Mouse (Mus musculus): Measurements from ENCODE around the gene Hoga1. TPM values are rescaled to one million over a fixed set of nuclear protein-coding genes. Genes with fewer than 3 reads are reported as not detected.

Hoga1 gene
- polyA plus RNA-seq, 1 experiment: not detected

GRCm38 (mm10) chr19:42034881-42035455, 10.4 kb upstream of the Hoga1 start:
- 57% methylated on average over 11 of the region's 11 CpGs for WGBS
- H3K27ac ChIP-seq (ENCODE audit: insufficient read depth, low read depth, low read length): no peak overlapping the region
- no peak overlapping the region for H3K4me3 ChIP-seq (ENCODE audit: insufficient read depth, low read depth, low read length)
- TF ChIP-seq POLR2A (IDR thresholded peaks at IDR 0.05; ENCODE audit: insufficient read depth, low read depth, low read length) (no peak), CTCF (IDR thresholded peaks at IDR 0.05; ENCODE audit: insufficient read depth, low read depth, low read length) (no peak)
- H3K4me1 ChIP-seq (ENCODE audit: control insufficient read depth, insufficient read depth, low read length): peaks cover 24% of the 10 kb centered on the region

- Histone ChIP-seq H3K4me3 (ENCODE audit: insufficient read depth, low read depth, low read length) (no peak within 1 kb of the TSS), H3K27ac (ENCODE audit: insufficient read depth, low read depth, low read length) (no peak within 1 kb of the TSS), H3K4me1 (ENCODE audit: control insufficient read depth, insufficient read depth, low read length) (peaks cover 24% of the 10 kb centered on the region)
- TF ChIP-seq POLR2A (IDR thresholded peaks at IDR 0.05; ENCODE audit: insufficient read depth, low read depth, low read length) (no peak), CTCF (IDR thresholded peaks at IDR 0.05; ENCODE audit: insufficient read depth, low read depth, low read length) (peak; percentile 64)
- 64% methylated on average over 19 of the region's 19 CpGs for WGBS
Observed at GRCm38 (mm10) chr19:42035456-42036248, 9.8 kb upstream of the Hoga1 start, which contains the start of gene Ankrd2. Gene Ankrd2 (plus strand): TSS chr19:42036000.

GRCm38 (mm10) chr19:42036357-42036756, 9.1 kb upstream of the Hoga1 start:
- Histone ChIP-seq H3K4me3 (ENCODE audit: insufficient read depth, low read depth, low read length) (no peak overlapping the region), H3K27ac (ENCODE audit: insufficient read depth, low read depth, low read length) (no peak overlapping the region), H3K4me1 (ENCODE audit: control insufficient read depth, insufficient read depth, low read length) (peaks cover 24% of the 10 kb centered on the region)
- no peak for TF ChIP-seq CTCF (IDR thresholded peaks at IDR 0.05; ENCODE audit: insufficient read depth, low read depth, low read length)
- no peak for TF ChIP-seq POLR2A (IDR thresholded peaks at IDR 0.05; ENCODE audit: insufficient read depth, low read depth, low read length)
- 56% methylated on average over 3 of the region's 3 CpGs for WGBS

- 83% methylated on average over 11 of the region's 11 CpGs for WGBS
- no peak overlapping the region for H3K27ac ChIP-seq (ENCODE audit: insufficient read depth, low read depth, low read length)
- peaks cover 24% of the 10 kb centered on the region for H3K4me1 ChIP-seq (ENCODE audit: control insufficient read depth, insufficient read depth, low read length)
- no peak overlapping the region for H3K4me3 ChIP-seq (ENCODE audit: insufficient read depth, low read depth, low read length)
- no peak for TF ChIP-seq CTCF (IDR thresholded peaks at IDR 0.05; ENCODE audit: insufficient read depth, low read depth, low read length)
- TF ChIP-seq POLR2A (IDR thresholded peaks at IDR 0.05; ENCODE audit: insufficient read depth, low read depth, low read length): no peak
Observed at GRCm38 (mm10) chr19:42037167-42037702, 8.2 kb upstream of the Hoga1 start.

- Histone ChIP-seq H3K4me3 (ENCODE audit: insufficient read depth, low read depth, low read length) (no peak overlapping the region), H3K27ac (ENCODE audit: insufficient read depth, low read depth, low read length) (no peak overlapping the region), H3K4me1 (ENCODE audit: control insufficient read depth, insufficient read depth, low read length) (peaks cover 24% of the 10 kb centered on the region)
- 90% methylated on average over 12 of the region's 12 CpGs for WGBS
- TF ChIP-seq CTCF (IDR thresholded peaks at IDR 0.05; ENCODE audit: insufficient read depth, low read depth, low read length) (no peak), POLR2A (IDR thresholded peaks at IDR 0.05; ENCODE audit: insufficient read depth, low read depth, low read length) (no peak)
Observed at GRCm38 (mm10) chr19:42038310-42038709, 7.1 kb upstream of the Hoga1 start.

GRCm38 (mm10) chr19:42043988-42044387, 1.4 kb upstream of the Hoga1 start:
- no peak overlapping the region for H3K27ac ChIP-seq (ENCODE audit: insufficient read depth, low read depth, low read length)
- 96% methylated on average over 6 of the region's 6 CpGs for WGBS
- TF ChIP-seq POLR2A (IDR thresholded peaks at IDR 0.05; ENCODE audit: insufficient read depth, low read depth, low read length): no peak
- no peak for TF ChIP-seq CTCF (IDR thresholded peaks at IDR 0.05; ENCODE audit: insufficient read depth, low read depth, low read length)
- 0 out of 2 replicates have a peak, but pooled peaks cover 6% of the 10 kb centered on the region for H3K4me1 ChIP-seq (ENCODE audit: control insufficient read depth, insufficient read depth, low read length)
- no peak overlapping the region for H3K4me3 ChIP-seq (ENCODE audit: insufficient read depth, low read depth, low read length)

GRCm38 (mm10) chr19:42050251-42050650, 4.8 kb downstream of the Hoga1 start:
- no peak overlapping the region for H3K4me3 ChIP-seq (ENCODE audit: insufficient read depth, low read depth, low read length)
- 0 out of 2 replicates have a peak, but pooled peaks cover 6% of the 10 kb centered on the region for H3K4me1 ChIP-seq (ENCODE audit: control insufficient read depth, insufficient read depth, low read length)
- H3K27ac ChIP-seq (ENCODE audit: insufficient read depth, low read depth, low read length): no peak overlapping the region
- no peak for TF ChIP-seq POLR2A (IDR thresholded peaks at IDR 0.05; ENCODE audit: insufficient read depth, low read depth, low read length)
- no peak for TF ChIP-seq CTCF (IDR thresholded peaks at IDR 0.05; ENCODE audit: insufficient read depth, low read depth, low read length)
- 84% methylated on average over 1 of the region's 1 CpGs for WGBS

GRCm38 (mm10) chr19:42051351-42051750, 5.9 kb downstream of the Hoga1 start:
- WGBS: 81% methylated on average over 3 of the region's 3 CpGs
- no peaks in the 10 kb centered on the region for H3K4me1 ChIP-seq (ENCODE audit: control insufficient read depth, insufficient read depth, low read length)

GRCm38 (mm10) chr19:42051948-42052347, 6.5 kb downstream of the Hoga1 start, which contains the start of gene 4933411K16Rik:
Gene 4933411K16Rik (plus strand): TSS chr19:42052248.
- H3K27ac ChIP-seq (ENCODE audit: insufficient read depth, low read depth, low read length): no peak within 1 kb of the TSS
- H3K4me3 ChIP-seq (ENCODE audit: insufficient read depth, low read depth, low read length): no peak within 1 kb of the TSS
- WGBS: 81% methylated on average over 4 of the region's 4 CpGs
- no peaks in the 10 kb centered on the region for H3K4me1 ChIP-seq (ENCODE audit: control insufficient read depth, insufficient read depth, low read length)
- no peak for TF ChIP-seq CTCF (IDR thresholded peaks at IDR 0.05; ENCODE audit: insufficient read depth, low read depth, low read length)
- no peak for TF ChIP-seq POLR2A (IDR thresholded peaks at IDR 0.05; ENCODE audit: insufficient read depth, low read depth, low read length)

More at GRCm38 (mm10) chr19:42051351-42051750, 5.9 kb downstream of the Hoga1 start:
- no peak for TF ChIP-seq POLR2A (IDR thresholded peaks at IDR 0.05; ENCODE audit: insufficient read depth, low read depth, low read length)
- TF ChIP-seq CTCF (IDR thresholded peaks at IDR 0.05; ENCODE audit: insufficient read depth, low read depth, low read length): no peak
- Histone ChIP-seq H3K4me3 (ENCODE audit: insufficient read depth, low read depth, low read length) (no peak overlapping the region), H3K27ac (ENCODE audit: insufficient read depth, low read depth, low read length) (no peak overlapping the region)

Measured in olfactory bulb, adult 2 months (tissue).